Mouse (Mus musculus) lung, postnatal 4 days (tissue): ENCODE measurements at regions not wholly inside any gene's neighbourhood (a gene's known extent, or its start where the extent isn't known, plus 50 kb on each side); places are given as distances from the start of the nearest gene placed in this dataset.

Source experiments
- DNase-seq, 2 experiments: peaks; one replicate each; pipeline ENCODE4 v3.0.0; 2021

DNA sequence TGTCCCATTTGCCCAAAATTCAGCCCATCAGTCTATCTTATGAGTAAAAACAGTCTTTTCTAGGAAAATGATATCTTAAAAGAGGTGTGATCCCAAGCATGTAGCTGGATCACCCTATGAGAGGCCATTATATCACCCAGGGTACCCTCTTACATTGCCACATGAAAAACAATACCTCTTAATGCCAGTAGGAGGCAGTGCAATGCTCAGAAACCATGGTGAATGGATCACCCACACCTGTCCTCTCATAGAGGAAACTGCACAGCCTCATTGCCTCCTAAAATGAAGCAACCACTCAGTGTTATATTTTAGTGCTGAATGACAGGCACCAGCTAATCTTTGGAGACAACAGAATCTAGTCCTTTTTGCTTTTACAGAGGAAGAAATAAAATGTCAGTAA, 114.0 kb upstream of the Nxt1 start:
- no peak for DNase-seq

GRCm38 (mm10) chr2:148551207-148551606, 107.8 kb upstream of the Cd93 start:
- no peak for DNase-seq

DNA sequence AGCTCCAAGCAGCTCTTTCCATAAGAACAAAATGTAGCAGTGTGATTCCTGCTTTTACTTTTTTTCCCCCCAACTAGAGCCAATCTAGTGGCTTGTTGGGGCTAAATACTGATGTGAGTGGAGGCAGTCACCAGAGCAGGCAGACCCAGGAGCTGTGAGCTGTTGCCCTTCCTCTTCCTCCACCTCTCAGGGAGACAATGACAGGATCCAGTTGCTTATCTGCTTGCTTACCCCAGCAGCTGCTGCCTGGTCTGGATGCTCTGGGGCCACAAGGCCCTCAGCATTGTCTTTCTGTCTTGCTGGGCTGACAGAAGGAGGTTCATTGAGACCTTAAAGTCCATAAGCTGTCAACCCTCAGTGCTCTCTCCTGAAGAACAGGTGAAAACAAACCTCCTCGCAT, 106.3 kb upstream of the Cd93 start:
- no peak for DNase-seq

- DNase-seq = no peak
Measured at GRCm38 (mm10) chr2:148542340-148542739, 99.0 kb upstream of the Cd93 start.

- no peak for DNase-seq
Measured at GRCm38 (mm10) chr2:148537914-148538510, 94.6 kb upstream of the Cd93 start.

GRCm38 (mm10) chr2:148537251-148537650, 93.9 kb upstream of the Cd93 start:
- DNase-seq = no peak

- DNase-seq = no peak
Measured at GRCm38 (mm10) chr2:148536608-148537007, 93.2 kb upstream of the Cd93 start.

DNA sequence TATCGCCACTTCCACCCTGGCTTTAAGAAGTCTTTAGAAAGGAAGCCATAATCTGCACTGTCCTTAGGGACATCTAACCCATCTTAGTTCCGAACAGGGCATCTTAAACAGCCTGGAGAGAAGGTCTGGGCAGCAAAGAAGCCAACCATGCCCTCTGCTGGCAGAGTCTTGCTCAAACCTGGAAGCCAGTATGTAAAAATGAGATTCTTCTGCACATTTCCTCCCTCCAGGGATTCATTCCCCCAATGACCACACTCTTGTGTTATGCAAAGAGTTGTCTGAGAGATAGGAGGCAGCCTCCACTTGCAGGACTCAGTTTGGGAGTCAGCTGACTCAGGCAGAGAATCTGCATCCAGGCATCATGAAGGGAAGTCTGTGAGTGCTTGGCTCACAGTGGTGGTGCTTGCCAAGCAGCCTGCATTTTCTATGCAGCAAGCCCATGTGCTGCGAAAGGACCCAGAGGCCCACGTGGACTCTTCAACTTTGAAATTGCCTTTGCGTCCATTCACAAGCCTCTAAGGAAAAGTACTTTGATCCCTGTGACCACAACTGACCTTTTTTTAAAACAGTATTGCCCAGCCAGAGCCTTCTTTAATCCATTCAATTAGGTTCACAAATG, 92.3 kb upstream of the Cd93 start:
- peak; percentile 75 to 78 for DNase-seq

DNA sequence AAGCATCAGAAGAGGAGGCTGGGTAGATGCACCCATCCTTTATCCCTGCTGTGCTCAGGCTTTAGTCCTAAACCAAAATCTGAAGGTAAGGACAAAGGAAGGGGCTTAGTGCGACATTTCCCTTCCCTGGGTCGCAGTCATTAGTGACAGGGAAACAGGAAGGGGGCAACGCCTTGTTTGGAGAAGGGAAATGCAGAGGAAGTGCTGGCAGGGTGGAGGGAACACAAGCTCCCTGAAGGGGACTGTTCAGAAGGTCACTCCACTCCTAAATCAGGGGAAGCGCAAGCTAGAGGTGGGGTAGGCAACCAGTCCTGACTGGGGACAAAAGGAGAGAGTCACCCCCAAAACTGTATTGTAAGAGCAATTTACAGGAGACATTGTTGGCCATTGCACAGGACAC, 88.7 kb upstream of the Cd93 start:
- DNase-seq = peak; percentile 35 to 48

DNA sequence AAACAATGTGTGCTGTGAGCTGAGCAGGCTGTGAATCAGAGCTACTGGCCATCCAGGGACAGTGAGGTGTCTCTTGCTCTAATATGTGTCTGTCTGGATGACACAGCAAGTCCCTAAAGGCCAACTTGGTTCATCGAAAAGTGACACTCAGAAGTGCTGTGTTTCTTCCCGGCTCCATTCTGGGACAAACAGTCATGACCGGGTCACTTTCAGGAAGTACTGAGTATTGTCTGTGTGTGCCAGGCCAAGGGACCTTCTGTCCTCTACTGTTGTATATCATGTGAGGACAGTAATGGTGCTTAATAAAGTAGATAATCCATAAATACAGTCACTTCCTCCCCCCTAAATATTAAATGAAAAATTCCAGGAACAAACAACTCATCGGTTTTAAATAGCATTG, 87.2 kb upstream of the Cd93 start:
- DNase-seq = no peak

DNA sequence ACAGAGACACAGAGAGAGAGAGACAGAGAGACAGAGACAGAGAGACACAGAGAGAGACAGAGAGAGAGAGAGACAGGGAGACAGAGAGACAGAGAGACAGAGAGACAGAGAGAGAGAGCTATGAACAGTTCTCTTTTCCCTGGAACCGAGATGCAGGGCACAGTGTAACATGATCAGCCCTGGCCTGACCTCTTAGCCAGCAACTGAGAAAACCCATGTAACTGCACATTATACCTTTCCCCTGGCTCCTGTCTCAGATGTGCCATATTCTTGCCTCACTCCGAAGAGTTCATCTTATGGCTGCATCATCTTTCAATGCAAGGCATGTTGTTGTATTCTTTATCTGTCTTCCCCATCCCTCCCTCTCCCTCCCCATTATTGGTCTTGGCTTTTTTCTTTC, 86.5 kb upstream of the Cd93 start:
- DNase-seq = no peak

DNA sequence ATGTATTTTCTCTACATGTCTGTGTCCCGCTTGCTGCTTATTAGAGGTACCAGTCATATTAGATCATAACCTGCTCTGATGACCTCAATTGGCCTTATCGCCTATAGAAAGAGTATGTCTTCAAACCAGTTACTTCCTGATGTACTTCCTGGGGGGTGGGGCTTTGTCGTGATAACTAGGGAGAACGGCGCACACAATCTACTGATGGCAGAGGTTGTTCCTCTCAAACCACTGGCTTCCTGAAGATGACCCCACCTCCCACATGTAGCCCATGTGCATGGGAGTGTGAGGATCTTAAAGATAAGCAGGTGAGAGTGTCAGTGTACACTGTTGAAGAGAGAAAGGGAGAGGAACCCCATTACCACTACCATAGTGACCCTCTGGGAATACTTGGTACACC, 84.4 kb upstream of the Cd93 start:
- no peak for DNase-seq

DNA sequence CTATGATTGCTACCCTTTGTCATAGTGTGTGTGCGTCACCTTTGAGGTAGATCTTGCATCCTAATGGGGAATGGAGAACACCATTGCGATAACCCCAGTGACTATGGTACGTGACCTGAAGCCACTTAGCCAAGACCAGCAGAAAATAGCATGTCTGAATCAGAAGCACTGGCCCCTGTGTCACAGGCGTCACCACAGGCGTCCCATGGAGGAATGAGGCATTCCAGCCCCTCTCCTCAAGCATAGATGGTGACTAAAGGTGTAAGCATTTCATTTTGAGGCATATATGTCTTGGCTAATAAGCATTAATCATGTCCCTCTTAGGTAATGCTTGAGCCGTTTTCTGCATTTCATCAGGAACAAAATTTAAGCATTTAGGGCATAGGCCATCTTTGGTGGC, 82.1 kb upstream of the Cd93 start:
- no peak for DNase-seq

GRCm38 (mm10) chr2:148523401-148523800, 80.0 kb upstream of the Cd93 start:
- DNase-seq = no peak

DNA sequence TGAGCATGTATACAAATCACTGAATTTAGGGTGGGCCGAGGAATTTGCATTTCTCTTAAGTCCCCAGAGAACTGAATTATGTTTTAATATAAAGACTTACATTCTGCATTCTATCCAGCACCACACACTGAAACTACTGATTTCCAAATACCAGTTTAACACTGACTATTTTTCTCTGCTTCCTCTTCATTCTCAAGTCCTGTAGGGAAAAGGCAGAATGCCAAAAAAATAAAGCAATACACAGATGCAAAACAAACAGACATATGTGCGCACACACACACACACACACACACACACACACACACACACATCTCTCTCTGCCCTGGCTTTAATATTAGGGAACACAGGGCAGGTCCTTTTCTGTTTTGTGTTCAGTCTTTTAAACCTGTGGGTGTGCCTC, 79.6 kb upstream of the Cd93 start:
- DNase-seq = no peak

DNA sequence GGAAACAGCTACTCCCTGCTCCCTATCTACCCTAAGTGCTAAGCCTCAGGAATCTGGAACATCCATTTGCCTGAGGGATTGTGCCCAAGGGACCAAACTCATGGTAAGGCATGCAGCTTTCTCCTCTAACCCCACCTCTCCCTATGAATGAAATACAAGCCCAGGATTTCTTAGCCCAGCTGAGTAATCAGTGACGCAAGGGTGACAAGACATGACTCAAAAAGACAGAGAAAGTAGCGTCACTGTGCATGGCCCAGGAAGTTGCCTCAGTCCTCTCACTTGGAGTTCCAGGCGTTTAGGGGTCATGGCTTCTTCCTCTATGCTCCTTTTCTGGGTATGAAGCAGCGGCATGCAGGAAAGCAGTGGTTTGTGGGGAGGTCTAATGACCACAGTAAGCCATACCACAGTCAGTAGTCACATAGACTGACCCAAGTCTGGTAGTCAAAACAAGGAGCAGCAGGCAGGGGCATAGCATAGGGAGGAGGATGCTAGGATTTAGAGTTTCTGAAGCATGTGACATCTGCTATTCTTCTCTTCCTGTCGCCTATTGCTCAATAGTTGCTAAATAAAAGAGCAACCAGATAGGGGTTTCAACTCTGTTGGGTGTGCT, 78.7 kb upstream of the Cd93 start:
- DNase-seq = peak in 1 of 2 experiments; percentile 44

DNA sequence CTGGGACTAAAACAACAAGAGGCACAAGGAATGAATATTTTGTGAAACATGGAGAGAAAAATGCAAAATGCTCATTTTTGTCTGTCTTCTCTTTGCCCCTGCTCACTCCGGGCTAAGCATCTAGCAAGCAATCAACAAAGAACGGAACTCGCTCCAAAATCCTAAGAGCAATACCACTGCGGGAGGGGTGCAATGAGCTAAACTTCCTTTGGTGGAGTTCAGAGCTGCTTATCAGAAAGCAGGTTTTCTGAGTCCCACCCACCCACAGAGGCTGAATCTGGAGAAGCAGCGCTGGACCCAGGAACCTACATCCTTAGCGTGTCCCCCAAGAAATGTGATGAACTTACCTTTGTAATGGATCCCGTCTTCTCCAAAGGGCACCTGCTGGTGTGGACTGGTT, 76.9 kb upstream of the Cd93 start:
- DNase-seq = no peak

DNA sequence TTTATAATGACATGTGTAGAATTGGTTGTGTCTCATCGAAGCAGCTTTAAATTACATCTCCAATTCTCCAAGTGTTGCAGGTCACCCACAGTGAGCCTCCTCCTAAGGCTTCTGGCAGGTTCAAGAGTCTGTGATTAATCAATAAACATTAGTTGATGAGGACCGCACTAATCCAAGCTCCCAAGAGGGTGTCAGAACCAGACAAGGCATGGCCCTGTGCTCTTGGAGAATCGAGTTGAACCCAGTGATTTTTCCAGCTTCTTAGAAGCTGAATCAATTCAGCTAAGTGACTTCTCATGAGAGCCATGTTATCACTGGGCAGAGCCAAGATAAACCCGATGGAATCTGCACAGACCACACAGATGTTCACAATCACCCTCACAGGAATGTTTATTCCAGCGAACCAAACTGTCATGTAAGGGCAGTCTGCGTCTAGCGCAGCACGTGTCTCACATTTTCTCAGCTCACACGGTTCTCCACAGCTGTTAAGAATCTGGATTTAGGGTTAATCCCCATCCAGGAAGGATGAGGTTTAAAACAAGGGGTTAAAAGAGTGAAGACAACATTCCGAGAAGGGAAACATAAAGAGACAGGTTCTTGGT, 76.4 kb upstream of the Cd93 start:
- DNase-seq = peak in 1 of 2 experiments; percentile 42

DNA sequence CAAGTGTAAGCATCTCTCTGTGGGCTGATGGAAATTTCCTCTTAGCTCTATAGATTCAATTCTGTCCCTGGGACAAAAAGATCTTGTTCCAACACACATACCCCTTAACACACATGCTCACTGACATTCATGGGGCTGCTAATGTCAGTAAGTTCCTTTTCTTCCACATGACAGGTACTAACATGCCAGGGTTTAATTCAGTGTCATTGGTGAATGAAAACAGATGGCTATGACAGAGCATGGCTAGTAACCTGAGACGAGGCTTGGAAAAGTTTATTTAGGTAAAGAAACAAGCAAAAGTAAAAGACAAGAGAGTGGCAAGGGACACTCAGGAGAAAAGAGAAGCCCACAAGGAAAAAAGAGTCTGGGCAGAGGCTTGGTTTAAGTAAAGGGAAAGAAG, 74.5 kb upstream of the Cd93 start:
- DNase-seq = no peak

DNA sequence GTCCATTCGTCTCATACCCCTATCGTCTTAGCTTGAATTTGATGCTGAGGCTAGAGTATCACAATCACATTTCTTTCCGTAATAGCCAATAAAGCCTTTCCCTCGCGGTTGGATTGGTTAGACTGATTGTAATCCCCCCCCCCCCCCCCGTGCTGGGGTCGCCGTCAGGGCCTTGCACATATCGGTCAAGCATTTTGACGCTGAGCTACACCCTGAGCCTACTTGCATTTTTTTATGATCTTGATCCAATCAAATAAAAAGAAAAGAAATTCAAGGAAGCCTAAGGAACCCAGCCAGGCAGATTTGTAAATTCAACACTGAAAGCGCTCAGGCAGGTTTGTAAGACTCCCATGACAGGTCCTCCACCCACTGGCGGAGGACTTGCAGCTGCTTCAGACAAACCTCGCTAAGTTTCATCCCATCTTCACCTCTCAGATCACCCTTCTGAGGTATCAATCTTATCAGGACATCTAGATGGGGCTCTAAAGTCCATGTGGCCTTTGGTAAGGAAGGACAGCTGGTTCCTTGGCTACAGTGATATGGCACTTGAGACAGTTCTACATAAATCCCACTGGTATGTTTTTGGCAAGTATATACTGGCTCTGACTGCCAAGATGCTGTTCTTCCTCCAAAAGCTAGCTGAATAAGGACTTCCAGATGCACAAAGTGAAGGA, 66.8 kb upstream of the Cd93 start:
- DNase-seq = peak in 1 of 2 experiments; percentile 44

- peak in 1 of 2 experiments; percentile 47 for DNase-seq
Measured at GRCm38 (mm10) chr2:148509357-148509756, 66.0 kb upstream of the Cd93 start.

DNA sequence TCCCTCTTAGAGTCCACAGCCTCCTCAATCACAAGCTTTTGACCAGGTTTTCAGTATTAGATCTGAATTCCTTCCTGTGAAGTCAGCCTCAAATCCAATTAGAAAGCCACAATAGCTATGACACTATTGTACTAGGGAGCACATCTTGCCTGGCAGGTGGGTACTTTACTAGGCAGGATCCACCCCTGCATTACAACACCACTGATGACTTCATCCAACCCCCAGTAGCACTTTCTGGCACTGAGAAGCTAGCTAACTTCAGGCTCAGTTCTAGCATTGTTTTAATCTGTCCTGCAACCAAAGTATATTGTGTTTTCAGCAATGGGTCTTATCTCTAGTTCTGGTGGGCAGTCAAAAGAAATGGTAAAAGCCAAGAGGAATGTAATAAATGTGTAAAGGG, 64.2 kb upstream of the Cd93 start:
- DNase-seq = no peak

DNA sequence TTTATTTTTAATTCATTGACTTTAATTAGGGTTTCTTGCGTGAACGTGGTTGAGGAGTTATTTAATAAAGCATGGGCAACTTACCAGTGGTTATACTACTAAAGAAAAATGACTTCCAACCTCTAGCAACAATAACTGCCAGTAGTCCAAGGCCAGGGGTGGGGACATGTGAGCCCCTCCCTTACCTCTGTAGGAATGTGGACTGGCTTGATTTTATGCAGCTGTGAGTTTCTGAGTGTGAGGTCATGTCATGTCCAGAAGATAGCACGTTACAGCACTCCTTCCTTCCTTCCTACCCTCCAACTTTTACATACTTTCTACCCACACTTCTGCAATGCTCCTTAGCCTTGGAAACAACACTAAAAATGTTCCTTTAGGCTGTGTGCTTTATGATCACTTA, 63.6 kb upstream of the Cd93 start:
- no peak for DNase-seq

DNA sequence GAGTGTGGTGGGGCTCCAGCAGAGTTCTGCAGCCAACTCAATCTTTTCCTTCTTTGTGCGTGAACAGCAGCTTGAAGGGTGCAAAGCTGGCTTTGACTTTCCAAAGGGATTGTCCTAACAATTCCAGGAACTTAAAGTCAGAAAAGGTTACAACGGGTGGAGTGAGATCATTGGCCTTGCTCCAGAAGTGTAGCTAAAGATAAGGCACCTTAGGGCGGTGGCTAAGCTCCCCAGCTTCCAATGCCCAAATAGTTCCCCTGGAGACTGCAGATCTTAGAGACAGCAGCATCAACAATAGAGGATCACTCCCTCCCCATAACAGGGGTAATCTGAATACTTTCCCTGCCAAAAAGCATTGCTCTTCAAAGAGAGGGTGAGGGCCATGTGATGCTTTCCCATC, 62.3 kb upstream of the Cd93 start:
- DNase-seq = peak; percentile 38 to 39
